Mouse (Mus musculus) neural tube, embryonic 12.5 days (tissue): ENCODE data around the gene Epb41. TPM values are rescaled to one million over a fixed set of nuclear protein-coding genes. Genes with fewer than 3 reads are reported as not detected.

ENCODE experiments used
- ATAC-seq: fragments of 200-750 bp; cut with Nextera tagmentation; 2 replicates; pipeline ENCODE4 v1.8.0; 2017; ENCODE audit warnings: low read depth, mild to moderate bottlenecking, moderate TSS enrichment, moderate library complexity; ENCODE audit not compliant: low FRiP score
- H3K27ac ChIP-seq: fragments of 300-500 bp; sonication (generic); 2 replicates; pipeline ENCODE4 v1.5.1; 2016
- H3K27me3 ChIP-seq: fragments of 300-500 bp; sonication (generic); replicated peaks from 2 replicates; pipeline ENCODE4 v1.6.1; 2016; ENCODE audit warnings: mild to moderate bottlenecking
- H3K36me3 ChIP-seq: fragments of 300-500 bp; sonication (generic); 2 replicates; pipeline ENCODE4 v1.6.1; 2016; ENCODE audit warnings: mild to moderate bottlenecking
- H3K4me1 ChIP-seq: fragments of 300-500 bp; sonication (generic); 2 replicates; pipeline ENCODE4 v1.6.1; 2016
- H3K4me2 ChIP-seq: fragments of 300-500 bp; sonication (generic); replicated peaks from 2 replicates; pipeline ENCODE4 v1.6.1; 2016; ENCODE audit warnings: mild to moderate bottlenecking
- H3K4me3 ChIP-seq: fragments of 300-500 bp; sonication (generic); 2 replicates; pipeline ENCODE4 v1.5.1; 2016
- H3K9ac ChIP-seq: fragments of 300-500 bp; sonication (generic); 2 replicates; pipeline ENCODE4 v1.6.1; 2016; ENCODE audit warnings: mild to moderate bottlenecking
- H3K9me3 ChIP-seq: fragments of 300-500 bp; sonication (generic); 2 replicates; pipeline ENCODE4 v1.6.1; 2016; ENCODE audit warnings: mild to moderate bottlenecking
- WGBS: fragments of 180-500 bp; shearing (Covaris S2); methylation state at CpG from one replicate; pipeline ENCODE4 v1.1.7; 2016; 5-methylcytosine and 5-hydroxymethylcytosine counted together
- polyA plus RNA-seq: library from polyadenylated mRNA; unstranded; fragments of >200 nt; fragmentation: Nextera tagmentation; extraction: Ambion mirVana; gene quantifications from 2 replicates; pipeline ENCODE4 v1.2.1, GENCODE M21; 2016

Epb41 gene
- polyA plus RNA-seq, result 168 and 189 TPM in 2 replicates

- H3K27ac ChIP-seq, result no peak within 1 kb of the TSS
- ATAC-seq, result peak; percentile 93
- peak within 1 kb of the TSS; percentile 69 for H3K9ac ChIP-seq
- H3K36me3 ChIP-seq, result no peaks in the 10 kb centered on the region
- H3K27me3 ChIP-seq, result peaks cover 9% of the 10 kb centered on the region
- H3K4me1 ChIP-seq, result peaks cover 19% of the 10 kb centered on the region
- WGBS, result 3% methylated on average over 47 of the region's 47 CpGs
- H3K4me2 ChIP-seq, result peak within 1 kb of the TSS; percentile 100
- H3K4me3 ChIP-seq, result peak within 1 kb of the TSS; percentile 74
- H3K9me3 ChIP-seq, result no peaks in the 10 kb centered on the region
Measured at GRCm38 (mm10) chr4:132074933-132075769, at the start of gene Epb41. Gene Epb41 (minus strand): TSS chr4:132075321.

GRCm38 (mm10) chr4:132123166-132123565 lies 48.0 kb upstream of the Epb41 start:
- Histone ChIP-seq H3K4me1 (no peaks in the 10 kb centered on the region), H3K4me2 (no peak overlapping the region), H3K4me3 (no peak overlapping the region), H3K9ac (no peak overlapping the region), H3K27ac (no peak overlapping the region), H3K36me3 (no peaks in the 10 kb centered on the region), H3K27me3 (no peaks in the 10 kb centered on the region), H3K9me3 (no peaks in the 10 kb centered on the region)
- ATAC-seq, result no peak
- WGBS, result 95% methylated on average over 1 of the region's 1 CpGs

- Histone ChIP-seq H3K4me3 (no peak overlapping the region), H3K9me3 (no peaks in the 10 kb centered on the region), H3K36me3 (no peaks in the 10 kb centered on the region), H3K27me3 (no peaks in the 10 kb centered on the region), H3K4me2 (no peak overlapping the region), H3K27ac (no peak overlapping the region), H3K4me1 (no peaks in the 10 kb centered on the region), H3K9ac (no peak overlapping the region)
- 84% methylated on average over 5 of the region's 5 CpGs for WGBS
- no peak for ATAC-seq
Measured at GRCm38 (mm10) chr4:132121674-132122073, 46.6 kb upstream of the Epb41 start.

GRCm38 (mm10) chr4:132119566-132119965 lies 44.4 kb upstream of the Epb41 start:
- WGBS, result 62% methylated on average over 9 of the region's 9 CpGs
- no peak overlapping the region for H3K4me3 ChIP-seq

GRCm38 (mm10) chr4:132116315-132116714 lies 41.2 kb upstream of the Epb41 start:
- no peaks in the 10 kb centered on the region for H3K9me3 ChIP-seq
- peaks cover 11% of the 10 kb centered on the region; the same call in 1 of the 2 replicates for H3K27me3 ChIP-seq
- no peak for ATAC-seq
- H3K9ac ChIP-seq, result no peak overlapping the region
- H3K4me2 ChIP-seq, result no peak overlapping the region
- H3K27ac ChIP-seq, result no peak overlapping the region
- H3K4me3 ChIP-seq, result no peak overlapping the region
- H3K36me3 ChIP-seq, result no peaks in the 10 kb centered on the region; the same call in 1 of the 2 replicates
- H3K4me1 ChIP-seq, result peaks cover 6% of the 10 kb centered on the region; the same call in 1 of the 2 replicates
- WGBS, result 77% methylated on average over 4 of the region's 4 CpGs

More at GRCm38 (mm10) chr4:132119566-132119965, 44.4 kb upstream of the Epb41 start:
- Histone ChIP-seq H3K27ac (no peak overlapping the region), H3K36me3 (no peaks in the 10 kb centered on the region; the same call in 1 of the 2 replicates), H3K9ac (no peak overlapping the region), H3K9me3 (no peaks in the 10 kb centered on the region), H3K4me2 (no peak overlapping the region), H3K27me3 (no peaks in the 10 kb centered on the region), H3K4me1 (no peaks in the 10 kb centered on the region)
- ATAC-seq, result no peak

- Histone ChIP-seq H3K4me1 (peaks cover 9% of the 10 kb centered on the region; the same call in 1 of the 2 replicates), H3K36me3 (no peaks in the 10 kb centered on the region; the same call in 1 of the 2 replicates), H3K9me3 (no peaks in the 10 kb centered on the region), H3K9ac (0 out of 2 replicates have a peak overlapping the region, but pooled peaks have one; percentile 18), H3K4me3 (peak overlapping the region; percentile 22), H3K27me3 (peaks cover 11% of the 10 kb centered on the region; the same call in 1 of the 2 replicates), H3K27ac (no peak overlapping the region), H3K4me2 (peak overlapping the region; percentile 58)
- ATAC-seq, result no peak
- WGBS, result 43% methylated on average over 53 of the region's 53 CpGs
Measured at GRCm38 (mm10) chr4:132113411-132114095, 38.4 kb upstream of the Epb41 start.

- Histone ChIP-seq H3K4me1 (peaks cover 9% of the 10 kb centered on the region; the same call in 1 of the 2 replicates), H3K4me2 (no peak overlapping the region), H3K36me3 (no peaks in the 10 kb centered on the region; the same call in 1 of the 2 replicates), H3K9me3 (no peaks in the 10 kb centered on the region), H3K27ac (no peak overlapping the region), H3K9ac (no peak overlapping the region), H3K27me3 (peaks cover 11% of the 10 kb centered on the region; the same call in 1 of the 2 replicates), H3K4me3 (no peak overlapping the region)
- no peak for ATAC-seq
- 21% methylated on average over 4 of the region's 4 CpGs for WGBS
Measured at GRCm38 (mm10) chr4:132111227-132111626, 36.1 kb upstream of the Epb41 start.

GRCm38 (mm10) chr4:132108221-132108620 lies 33.1 kb upstream of the Epb41 start:
- no peak for ATAC-seq
- WGBS, result 96% methylated on average over 7 of the region's 7 CpGs
- H3K9me3 ChIP-seq, result no peaks in the 10 kb centered on the region

GRCm38 (mm10) chr4:132101152-132101551 lies 26.0 kb upstream of the Epb41 start:
- WGBS, result 44% methylated on average over 3 of the region's 3 CpGs

More at GRCm38 (mm10) chr4:132108221-132108620, 33.1 kb upstream of the Epb41 start:
- H3K4me3 ChIP-seq, result no peak overlapping the region
- H3K4me2 ChIP-seq, result no peak overlapping the region
- no peaks in the 10 kb centered on the region for H3K36me3 ChIP-seq
- no peak overlapping the region for H3K9ac ChIP-seq
- H3K4me1 ChIP-seq, result peaks cover 8% of the 10 kb centered on the region; the same call in 1 of the 2 replicates
- H3K27me3 ChIP-seq, result peaks cover 6% of the 10 kb centered on the region; the same call in 1 of the 2 replicates
- H3K27ac ChIP-seq, result no peak overlapping the region

GRCm38 (mm10) chr4:132099548-132099947 lies 24.4 kb upstream of the Epb41 start:
- H3K9ac ChIP-seq, result no peak overlapping the region

More at GRCm38 (mm10) chr4:132101152-132101551, 26.0 kb upstream of the Epb41 start:
- Histone ChIP-seq H3K4me2 (no peak overlapping the region), H3K9ac (no peak overlapping the region), H3K4me3 (no peak overlapping the region), H3K27ac (no peak overlapping the region), H3K9me3 (no peaks in the 10 kb centered on the region), H3K4me1 (0 out of 2 replicates have a peak, but pooled peaks cover 2% of the 10 kb centered on the region), H3K27me3 (no peaks in the 10 kb centered on the region), H3K36me3 (no peaks in the 10 kb centered on the region)
- ATAC-seq, result no peak

GRCm38 (mm10) chr4:132095043-132095442 lies 19.9 kb upstream of the Epb41 start:
- Histone ChIP-seq H3K4me1 (no peaks in the 10 kb centered on the region), H3K9me3 (no peaks in the 10 kb centered on the region), H3K4me2 (no peak overlapping the region), H3K4me3 (no peak overlapping the region), H3K9ac (no peak overlapping the region), H3K27me3 (no peaks in the 10 kb centered on the region), H3K36me3 (no peaks in the 10 kb centered on the region), H3K27ac (no peak overlapping the region)
- no peak for ATAC-seq
- 82% methylated on average over 7 of the region's 7 CpGs for WGBS

More at GRCm38 (mm10) chr4:132099548-132099947, 24.4 kb upstream of the Epb41 start:
- WGBS, result 80% methylated on average over 5 of the region's 5 CpGs
- Histone ChIP-seq H3K27me3 (no peaks in the 10 kb centered on the region), H3K36me3 (no peaks in the 10 kb centered on the region), H3K9me3 (no peaks in the 10 kb centered on the region), H3K4me1 (0 out of 2 replicates have a peak, but pooled peaks cover 2% of the 10 kb centered on the region), H3K4me3 (no peak overlapping the region), H3K27ac (no peak overlapping the region), H3K4me2 (no peak overlapping the region)
- ATAC-seq, result no peak

- H3K9me3 ChIP-seq, result no peaks in the 10 kb centered on the region
- no peaks in the 10 kb centered on the region for H3K4me1 ChIP-seq
- H3K36me3 ChIP-seq, result no peaks in the 10 kb centered on the region
- no peak overlapping the region for H3K9ac ChIP-seq
- no peaks in the 10 kb centered on the region for H3K27me3 ChIP-seq
- no peak overlapping the region for H3K4me2 ChIP-seq
- H3K4me3 ChIP-seq, result no peak overlapping the region
- no peak for ATAC-seq
- H3K27ac ChIP-seq, result no peak overlapping the region
- 93% methylated on average over 5 of the region's 5 CpGs for WGBS
Measured at GRCm38 (mm10) chr4:132093928-132094327, 18.8 kb upstream of the Epb41 start.
